Mouse (Mus musculus) adrenal gland, adult 18-20 months (tissue): ENCODE results near the gene Abca5. TPM values are rescaled to one million over a fixed set of nuclear protein-coding genes. Genes with fewer than 3 reads are reported as not detected.
"Not testable (repeated sequence)": the region's sequence is repeated elsewhere in the genome, so short reads cannot be mapped to it uniquely, and the experiment has no call there.

Experiments
- DNase-seq, 2 experiments: peaks; one replicate each; pipeline ENCODE4 v3.0.0; 2021 to 2022; ENCODE audit warnings: low spot score in 2 of 2
- long read RNA-seq, 2 experiments: library from polyadenylated mRNA; stranded (forward); transcript quantifications; one replicate each; pipeline ENCODE4 v2.0.0; 2021
- total RNA-seq, 2 experiments: library from RNA; stranded (reverse); gene quantifications; 1 replicate in 1 of 2; 2 replicates in 1 of 2; pipeline ENCODE4 v1.2.3; 2021

Abca5 gene
- total RNA-seq: 10 to 100 TPM; 11.8 to 18.8 TPM
- long read RNA-seq, experiment 1, partial matches to known transcripts: 0 of 3 reads
- long read RNA-seq, experiment 1, other reads (novel, unspliced or antisense): 3 of 3 reads
- long read RNA-seq, experiment 2, partial matches to known transcripts: 1 of 2 reads
- long read RNA-seq, experiment 2, other reads (novel, unspliced or antisense): 1 of 2 reads

- peak; percentile 86 to 89 for DNase-seq
Observed at GRCm38 (mm10) chr11:110337289-110338245, at the start of gene Abca5. Abca5 (minus strand) TSS chr11:110337716.

GRCm38 (mm10) chr11:110385487-110385886, 48.0 kb upstream of the Abca5 start:
- no peak for DNase-seq

GRCm38 (mm10) chr11:110380310-110380668, 42.8 kb upstream of the Abca5 start:
- DNase-seq: no peak

- DNase-seq: peak; percentile 37 to 40
Observed at GRCm38 (mm10) chr11:110379661-110380309, 42.3 kb upstream of the Abca5 start.

- DNase-seq: no peak
Observed at GRCm38 (mm10) chr11:110374036-110374435, 36.5 kb upstream of the Abca5 start.

- no peak for DNase-seq
Observed at GRCm38 (mm10) chr11:110372266-110372954, 34.9 kb upstream of the Abca5 start.

- no peak for DNase-seq
Observed at GRCm38 (mm10) chr11:110371827-110372226, 34.3 kb upstream of the Abca5 start.

- DNase-seq: no peak
Observed at GRCm38 (mm10) chr11:110369312-110370019, 31.9 kb upstream of the Abca5 start.

- DNase-seq: no peak
Observed at GRCm38 (mm10) chr11:110367638-110368037, 30.1 kb upstream of the Abca5 start.

GRCm38 (mm10) chr11:110366902-110367301, 29.4 kb upstream of the Abca5 start:
- DNase-seq: no peak

GRCm38 (mm10) chr11:110365016-110365415, 27.5 kb upstream of the Abca5 start:
- peak; percentile 33 to 58 for DNase-seq

GRCm38 (mm10) chr11:110357756-110358551, 20.4 kb upstream of the Abca5 start:
- DNase-seq: peak; percentile 33

- DNase-seq: not testable (repeated sequence)
Observed at GRCm38 (mm10) chr11:110355131-110355530, 17.6 kb upstream of the Abca5 start.

- DNase-seq: no peak
Observed at GRCm38 (mm10) chr11:110354261-110354660, 16.7 kb upstream of the Abca5 start.

- DNase-seq: no peak
Observed at GRCm38 (mm10) chr11:110348170-110348569, 10.7 kb upstream of the Abca5 start.

- DNase-seq: no peak
Observed at GRCm38 (mm10) chr11:110347768-110348167, 10.3 kb upstream of the Abca5 start.

- DNase-seq: peak in 1 of 2 experiments; percentile 25
Observed at GRCm38 (mm10) chr11:110336814-110337288, 665 bp downstream of the Abca5 start.

- no peak for DNase-seq
Observed at GRCm38 (mm10) chr11:110330093-110330492, 7.4 kb downstream of the Abca5 start.

- no peak for DNase-seq
Observed at GRCm38 (mm10) chr11:110322266-110322665, 15.2 kb downstream of the Abca5 start.
